Mouse (Mus musculus): Measurements from ENCODE around the gene BC051142. TPM values are rescaled to one million over a fixed set of nuclear protein-coding genes. Genes with fewer than 3 reads are reported as not detected.
A peak's percentile ranks its signal among the peaks of the same experiment; 100 is the strongest.

The BC051142 gene
- 0.08 TPM in 1 of 2 replicates, not detected in the other for polyA plus RNA-seq (2015; fragmentation: Nextera tagmentation; extraction: Ambion mirVana)

GRCm38 (mm10) chr17:34398711-34399393 is at the start of gene BC051142:
BC051142 (plus strand) TSS chr17:34398820.
- 5% methylated on average over 34 of the region's 34 CpGs for WGBS (ENCODE audit: insufficient replicate concordance)
- DNase-seq (peak; percentile 59), ATAC-seq (peak; percentile 90)
- Histone ChIP-seq H3K27ac (ENCODE audit: low read depth) (peak within 1 kb of the TSS; percentile 24; the same call in 1 of the 2 replicates), H3K36me3 (replicated peaks; ENCODE audit: insufficient read depth, low read length) (no peaks in the 10 kb centered on the region), H3K4me1 (ENCODE audit: insufficient read depth) (no peaks in the 10 kb centered on the region), H3K4me3 (ENCODE audit: low read depth, low read length) (peak within 1 kb of the TSS; percentile 48), H3K27me3 (ENCODE audit: insufficient read depth, low read length) (peaks cover 6% of the 10 kb centered on the region; the same call in 1 of the 2 replicates), H3K9ac (replicated peaks) (peak within 1 kb of the TSS; percentile 59), H3K4me2 (ENCODE audit: low read depth, low read length) (peak within 1 kb of the TSS; percentile 83), H3K9me3 (ENCODE audit: low read length) (no peaks in the 10 kb centered on the region)
- no peak for TF ChIP-seq EP300 (IDR thresholded peaks at IDR 0.05; ENCODE audit: low read depth)

GRCm38 (mm10) chr17:34349429-34349828 is 49.2 kb upstream of the BC051142 start:
- peak; percentile 83 for DNase-seq
- Histone ChIP-seq H3K4me2 (ENCODE audit: low read depth, low read length) (no peak overlapping the region), H3K27ac (ENCODE audit: low read depth) (no peak overlapping the region), H3K4me3 (ENCODE audit: low read depth, low read length) (no peak overlapping the region), H3K36me3 (replicated peaks; ENCODE audit: insufficient read depth, low read length) (no peaks in the 10 kb centered on the region), H3K9ac (replicated peaks) (no peak overlapping the region), H3K27me3 (ENCODE audit: insufficient read depth, low read length) (peaks cover 4% of the 10 kb centered on the region; the same call in 1 of the 2 replicates), H3K9me3 (ENCODE audit: low read length) (no peaks in the 10 kb centered on the region), H3K4me1 (ENCODE audit: insufficient read depth) (peaks cover 1% of the 10 kb centered on the region)
- WGBS (ENCODE audit: insufficient replicate concordance): 0% methylated on average over 4 of the region's 4 CpGs
- no peak for ATAC-seq
- TF ChIP-seq CTCF (IDR thresholded peaks at IDR 0.05; ENCODE audit: low read depth) (peak; percentile 92), EP300 (IDR thresholded peaks at IDR 0.05; ENCODE audit: low read depth) (no peak)

GRCm38 (mm10) chr17:34354539-34354938 is 44.1 kb upstream of the BC051142 start, which contains the start of gene Btnl2:
Btnl2 (plus strand) TSS chr17:34354822.
- WGBS (ENCODE audit: insufficient replicate concordance): 68% methylated on average over 5 of the region's 5 CpGs
- Histone ChIP-seq H3K27me3 (ENCODE audit: insufficient read depth, low read length) (peaks cover 4% of the 10 kb centered on the region; the same call in 1 of the 2 replicates), H3K4me3 (ENCODE audit: low read depth, low read length) (no peak within 1 kb of the TSS), H3K27ac (ENCODE audit: low read depth) (peak within 1 kb of the TSS; percentile 70), H3K9me3 (ENCODE audit: low read length) (no peaks in the 10 kb centered on the region), H3K4me2 (ENCODE audit: low read depth, low read length) (peak within 1 kb of the TSS; percentile 11; the same call in 1 of the 2 replicates), H3K9ac (replicated peaks) (no peak within 1 kb of the TSS), H3K4me1 (ENCODE audit: insufficient read depth) (peaks cover 11% of the 10 kb centered on the region), H3K36me3 (replicated peaks; ENCODE audit: insufficient read depth, low read length) (no peaks in the 10 kb centered on the region)
- no peak for ATAC-seq
- TF ChIP-seq EP300 (IDR thresholded peaks at IDR 0.05; ENCODE audit: low read depth) (no peak), CTCF (IDR thresholded peaks at IDR 0.05; ENCODE audit: low read depth) (no peak)
- no peak for DNase-seq

GRCm38 (mm10) chr17:34354940-34355339 is 43.7 kb upstream of the BC051142 start:
- WGBS (ENCODE audit: insufficient replicate concordance): 21% methylated on average over 1 of the region's 1 CpGs
- peak; percentile 40 for DNase-seq

GRCm38 (mm10) chr17:34362954-34363546 is 35.6 kb upstream of the BC051142 start:
- TF ChIP-seq EP300 (IDR thresholded peaks at IDR 0.05; ENCODE audit: low read depth) (no peak), CTCF (IDR thresholded peaks at IDR 0.05; ENCODE audit: low read depth) (no peak)
- H3K9ac ChIP-seq (replicated peaks): no peak overlapping the region
- no peak for ATAC-seq
- no peak for DNase-seq
- no peak overlapping the region for H3K4me2 ChIP-seq (ENCODE audit: low read depth, low read length)
- no peaks in the 10 kb centered on the region for H3K9me3 ChIP-seq (ENCODE audit: low read length)
- H3K36me3 ChIP-seq (replicated peaks; ENCODE audit: insufficient read depth, low read length): no peaks in the 10 kb centered on the region
- 78% methylated on average over 15 of the region's 15 CpGs for WGBS (ENCODE audit: insufficient replicate concordance)
- no peak overlapping the region for H3K27ac ChIP-seq (ENCODE audit: low read depth)
- no peaks in the 10 kb centered on the region for H3K27me3 ChIP-seq (ENCODE audit: insufficient read depth, low read length)
- no peak overlapping the region for H3K4me3 ChIP-seq (ENCODE audit: low read depth, low read length)
- H3K4me1 ChIP-seq (ENCODE audit: insufficient read depth): no peaks in the 10 kb centered on the region

More at GRCm38 (mm10) chr17:34354940-34355339, 43.7 kb upstream of the BC051142 start:
- Histone ChIP-seq H3K27me3 (ENCODE audit: insufficient read depth, low read length) (peaks cover under 1% of the 10 kb centered on the region; the same call in 1 of the 2 replicates), H3K4me2 (ENCODE audit: low read depth, low read length) (peak overlapping the region; percentile 11; the same call in 1 of the 2 replicates), H3K36me3 (replicated peaks; ENCODE audit: insufficient read depth, low read length) (no peaks in the 10 kb centered on the region), H3K4me1 (ENCODE audit: insufficient read depth) (peaks cover 11% of the 10 kb centered on the region), H3K27ac (ENCODE audit: low read depth) (peak overlapping the region; percentile 70), H3K9ac (replicated peaks) (no peak overlapping the region), H3K9me3 (ENCODE audit: low read length) (no peaks in the 10 kb centered on the region), H3K4me3 (ENCODE audit: low read depth, low read length) (no peak overlapping the region)
- TF ChIP-seq EP300 (IDR thresholded peaks at IDR 0.05; ENCODE audit: low read depth): no peak
- no peak for TF ChIP-seq CTCF (IDR thresholded peaks at IDR 0.05; ENCODE audit: low read depth)
- ATAC-seq: 0 out of 2 replicates have a peak, but pooled peaks have one; percentile 25

- WGBS (ENCODE audit: insufficient replicate concordance): 63% methylated on average over 3 of the region's 3 CpGs
- H3K4me1 ChIP-seq (ENCODE audit: insufficient read depth): 0 out of 2 replicates have a peak, but pooled peaks cover 2% of the 10 kb centered on the region
- no peak overlapping the region for H3K4me2 ChIP-seq (ENCODE audit: low read depth, low read length)
- no peak overlapping the region for H3K27ac ChIP-seq (ENCODE audit: low read depth)
- DNase-seq (no peak), ATAC-seq (no peak)
- no peaks in the 10 kb centered on the region for H3K9me3 ChIP-seq (ENCODE audit: low read length)
- TF ChIP-seq CTCF (IDR thresholded peaks at IDR 0.05; ENCODE audit: low read depth): 0 out of 2 replicates have a peak, but pooled peaks have one; percentile 27
- no peak for TF ChIP-seq EP300 (IDR thresholded peaks at IDR 0.05; ENCODE audit: low read depth)
- no peak overlapping the region for H3K9ac ChIP-seq (replicated peaks)
- H3K27me3 ChIP-seq (ENCODE audit: insufficient read depth, low read length): no peaks in the 10 kb centered on the region
- no peak overlapping the region for H3K4me3 ChIP-seq (ENCODE audit: low read depth, low read length)
- H3K36me3 ChIP-seq (replicated peaks; ENCODE audit: insufficient read depth, low read length): no peaks in the 10 kb centered on the region
Measured at GRCm38 (mm10) chr17:34363676-34364310, 34.8 kb upstream of the BC051142 start.

Data from liver, postnatal 0 days (tissue).